Mouse (Mus musculus): ENCODE data around the gene Ermard. TPM values are rescaled to one million over a fixed set of nuclear protein-coding genes. Genes with fewer than 3 reads are reported as not detected.
"Not testable (repeated sequence)": the region's sequence is repeated elsewhere in the genome, so short reads cannot be mapped to it uniquely, and the experiment has no call there.

The Ermard gene
- 28.6 and 31.5 TPM in 2 replicates for polyA plus RNA-seq (2015; fragmentation: Nextera tagmentation; extraction: Ambion mirVana)

- H3K27me3 ChIP-seq; DNase-seq; H3K9ac ChIP-seq; H3K9me3 ChIP-seq (replicated peaks); H3K4me1 ChIP-seq (replicated peaks); H3K4me2 ChIP-seq; H3K36me3 ChIP-seq; H3K27ac ChIP-seq: not testable (repeated sequence)
- 0% methylated on average over 22 of the region's 56 CpGs for WGBS (ENCODE audit: insufficient replicate concordance)
- peak within 1 kb of the TSS; percentile 31; the same call in 1 of the 2 replicates for H3K4me3 ChIP-seq (replicated peaks)
- peak; percentile 95 for ATAC-seq (ENCODE audit: low read depth)
Observed at GRCm38 (mm10) chr17:15041175-15041729, at the start of gene Ermard, which contains the start of the genes Tcte3 and Gm3448. Ermard (plus strand) TSS chr17:15041208. Tcte3 (minus strand) TSS chr17:15041488. Gm3448 (minus strand) TSS chr17:15041537.

- peak; percentile 71 for ATAC-seq (ENCODE audit: low read depth)
- not testable (repeated sequence) for H3K9ac ChIP-seq, H3K27ac ChIP-seq
Observed at GRCm38 (mm10) chr17:14992522-14993138, 48.4 kb upstream of the Ermard start.

GRCm38 (mm10) chr17:14993139-14993832 lies 47.7 kb upstream of the Ermard start:
- not testable (repeated sequence) for H3K4me1 ChIP-seq (replicated peaks); H3K27me3 ChIP-seq; H3K4me2 ChIP-seq; H3K4me3 ChIP-seq (replicated peaks); DNase-seq; H3K9me3 ChIP-seq (replicated peaks); H3K27ac ChIP-seq; H3K9ac ChIP-seq; H3K36me3 ChIP-seq
- ATAC-seq (ENCODE audit: low read depth) = peak; percentile 51
- WGBS (ENCODE audit: insufficient replicate concordance) = no CpG with 5 or more reads among the region's 47 CpGs

More at GRCm38 (mm10) chr17:14992522-14993138, 48.4 kb upstream of the Ermard start:
- DNase-seq; H3K4me2 ChIP-seq; H3K36me3 ChIP-seq; H3K9me3 ChIP-seq (replicated peaks); H3K27me3 ChIP-seq; H3K4me1 ChIP-seq (replicated peaks); H3K4me3 ChIP-seq (replicated peaks): not testable (repeated sequence)
- no CpG with 5 or more reads among the region's 98 CpGs for WGBS (ENCODE audit: insufficient replicate concordance)

GRCm38 (mm10) chr17:14994140-14994539 lies 46.9 kb upstream of the Ermard start:
- not testable (repeated sequence) for H3K9ac ChIP-seq; ATAC-seq (ENCODE audit: low read depth); H3K4me1 ChIP-seq (replicated peaks); H3K27me3 ChIP-seq; H3K27ac ChIP-seq; DNase-seq; H3K4me2 ChIP-seq; H3K36me3 ChIP-seq; H3K9me3 ChIP-seq (replicated peaks); H3K4me3 ChIP-seq (replicated peaks)
- no CpG with 5 or more reads among the region's 5 CpGs for WGBS (ENCODE audit: insufficient replicate concordance)

- ATAC-seq (ENCODE audit: low read depth) = peak; percentile 81
- no CpG with 5 or more reads among the region's 4 CpGs for WGBS (ENCODE audit: insufficient replicate concordance)
Observed at GRCm38 (mm10) chr17:15000047-15000446, 41.0 kb upstream of the Ermard start.

GRCm38 (mm10) chr17:15009088-15009487 lies 31.9 kb upstream of the Ermard start:
- ATAC-seq (ENCODE audit: low read depth) = peak; percentile 14; the same call in 1 of the 2 replicates
- not testable (repeated sequence) for H3K9ac ChIP-seq; H3K27ac ChIP-seq; H3K9me3 ChIP-seq (replicated peaks); H3K4me2 ChIP-seq; H3K36me3 ChIP-seq; H3K4me1 ChIP-seq (replicated peaks); H3K4me3 ChIP-seq (replicated peaks); DNase-seq; H3K27me3 ChIP-seq
- WGBS (ENCODE audit: insufficient replicate concordance) = no CpG with 5 or more reads among the region's 3 CpGs

More at GRCm38 (mm10) chr17:15000047-15000446, 41.0 kb upstream of the Ermard start:
- not testable (repeated sequence) for DNase-seq; H3K9ac ChIP-seq; H3K9me3 ChIP-seq (replicated peaks); H3K36me3 ChIP-seq; H3K27me3 ChIP-seq; H3K4me1 ChIP-seq (replicated peaks); H3K4me2 ChIP-seq; H3K27ac ChIP-seq; H3K4me3 ChIP-seq (replicated peaks)

- not testable (repeated sequence) for H3K9me3 ChIP-seq (replicated peaks); H3K4me2 ChIP-seq; H3K9ac ChIP-seq; DNase-seq; H3K27ac ChIP-seq; H3K4me1 ChIP-seq (replicated peaks); H3K4me3 ChIP-seq (replicated peaks); H3K27me3 ChIP-seq; H3K36me3 ChIP-seq
- no CpG with 5 or more reads among the region's 60 CpGs for WGBS (ENCODE audit: insufficient replicate concordance)
- peak; percentile 95 for ATAC-seq (ENCODE audit: low read depth)
Observed at GRCm38 (mm10) chr17:15009706-15010413, 31.1 kb upstream of the Ermard start, which contains the start of gene Gm3435. Gm3435 (plus strand) TSS chr17:15010176.

GRCm38 (mm10) chr17:15021503-15022220 lies 19.3 kb upstream of the Ermard start:
- not testable (repeated sequence) for H3K4me3 ChIP-seq (replicated peaks); H3K9me3 ChIP-seq (replicated peaks); H3K4me1 ChIP-seq (replicated peaks); H3K27me3 ChIP-seq; DNase-seq; H3K36me3 ChIP-seq; ATAC-seq (ENCODE audit: low read depth)
- 83% methylated on average over 3 of the region's 3 CpGs for WGBS (ENCODE audit: insufficient replicate concordance)
- Histone ChIP-seq H3K9ac (peak overlapping the region; percentile 29; the same call in 1 of the 2 replicates), H3K4me2 (peak overlapping the region; percentile 28; the same call in 1 of the 2 replicates), H3K27ac (peak overlapping the region; percentile 77)

GRCm38 (mm10) chr17:15023878-15024492 lies 17.0 kb upstream of the Ermard start:
- H3K4me3 ChIP-seq (replicated peaks); H3K4me2 ChIP-seq; H3K9ac ChIP-seq; H3K27ac ChIP-seq; H3K9me3 ChIP-seq (replicated peaks); H3K27me3 ChIP-seq; H3K4me1 ChIP-seq (replicated peaks); H3K36me3 ChIP-seq; DNase-seq: not testable (repeated sequence)
- peak; percentile 71 for ATAC-seq (ENCODE audit: low read depth)
- no CpG with 5 or more reads among the region's 97 CpGs for WGBS (ENCODE audit: insufficient replicate concordance)

GRCm38 (mm10) chr17:15024502-15025193 lies 16.4 kb upstream of the Ermard start:
- no CpG with 5 or more reads among the region's 48 CpGs for WGBS (ENCODE audit: insufficient replicate concordance)
- H3K4me3 ChIP-seq (replicated peaks); H3K9me3 ChIP-seq (replicated peaks); H3K4me1 ChIP-seq (replicated peaks); DNase-seq; H3K27me3 ChIP-seq; H3K9ac ChIP-seq; H3K27ac ChIP-seq; H3K4me2 ChIP-seq; H3K36me3 ChIP-seq: not testable (repeated sequence)
- ATAC-seq (ENCODE audit: low read depth) = peak; percentile 52
